Mouse (Mus musculus): ENCODE data around the gene Dag1. TPM values are rescaled to one million over a fixed set of nuclear protein-coding genes. Genes with fewer than 3 reads are reported as not detected.

The Dag1 gene
- total RNA-seq, 1 experiment from 2014 or later = 146 TPM

DNA sequence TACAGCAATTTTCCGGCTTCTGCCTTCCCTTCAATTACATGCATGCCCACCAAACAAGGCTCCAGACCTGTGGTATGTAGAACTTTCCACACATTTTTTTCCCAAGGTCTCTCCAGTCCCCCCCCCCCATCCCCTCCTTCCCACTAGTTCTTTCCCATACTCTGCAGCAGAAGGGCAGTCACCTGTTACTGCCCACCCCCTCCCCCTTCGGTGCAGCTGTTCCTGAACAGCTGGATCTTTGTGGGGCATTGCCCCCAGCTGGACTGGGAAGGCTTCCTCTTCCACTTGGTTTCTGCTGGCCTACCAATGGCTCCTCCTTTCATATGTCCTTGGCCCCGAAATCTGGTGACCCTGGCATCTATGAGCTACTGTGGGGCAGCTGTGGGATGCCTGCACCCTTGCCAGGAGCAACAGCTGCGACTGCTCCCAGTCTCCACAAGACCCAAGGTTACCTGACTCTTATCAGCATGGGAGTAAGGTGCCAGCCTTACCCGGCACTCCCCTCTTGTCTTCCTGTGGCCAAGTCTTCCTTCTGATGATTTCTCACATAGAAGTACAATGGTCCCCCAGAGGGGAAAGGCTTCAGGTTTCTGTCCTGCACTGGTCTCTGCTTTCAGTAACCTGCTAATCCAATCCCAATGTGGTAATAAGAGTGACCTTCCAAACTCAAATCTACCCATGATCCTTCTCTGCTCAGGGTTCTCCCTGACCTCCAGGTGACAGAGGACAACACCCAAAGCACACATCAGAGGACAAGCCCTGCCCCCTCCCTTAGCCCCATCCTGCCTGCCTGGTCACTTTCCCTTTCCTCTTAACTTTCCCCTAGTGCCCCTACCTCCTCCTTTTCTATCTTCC is 10.9 kb upstream of the Dag1 start:
- peak; percentile 51 for DNase-seq

DNA sequence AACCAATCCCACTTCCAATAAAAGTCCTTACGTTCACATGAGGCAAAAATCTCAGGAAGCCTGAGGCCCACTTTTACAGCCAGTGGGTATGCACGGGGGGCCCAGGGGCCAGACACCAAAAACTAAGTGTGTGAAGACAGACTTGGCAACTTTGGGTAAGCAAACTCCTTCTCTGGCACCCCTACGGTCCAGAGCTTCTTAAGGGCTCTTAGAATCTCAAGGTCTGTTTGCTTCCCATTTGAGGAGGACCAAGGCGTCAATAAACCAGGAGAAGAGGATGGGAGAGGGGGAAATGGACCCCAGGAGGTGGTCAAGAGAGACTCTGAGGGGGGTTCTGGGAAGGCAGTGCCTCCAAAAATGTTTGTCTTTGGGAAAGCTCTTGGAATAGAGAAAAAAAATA is 9.7 kb upstream of the Dag1 start:
- no peak for DNase-seq

DNA sequence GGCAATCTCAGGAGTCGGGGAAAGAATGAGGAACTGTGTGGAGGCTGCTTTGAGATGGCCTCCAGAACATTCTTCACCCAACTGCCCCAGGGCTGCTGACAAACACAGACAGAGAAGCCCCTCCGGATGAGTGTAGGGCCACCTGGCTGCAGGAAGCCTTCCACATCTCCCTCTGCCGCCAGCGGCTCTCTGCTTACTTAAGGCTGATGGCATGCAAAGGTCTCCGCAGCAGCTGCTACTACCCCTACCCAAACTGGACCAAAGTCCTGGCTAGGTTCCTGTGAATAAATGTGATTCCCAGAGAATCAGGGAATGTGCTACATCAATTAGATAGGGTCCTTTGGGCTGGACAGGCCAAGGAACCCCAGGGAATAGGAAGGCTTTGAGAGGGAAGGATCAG is 8.9 kb upstream of the Dag1 start:
- no peak for DNase-seq

DNA sequence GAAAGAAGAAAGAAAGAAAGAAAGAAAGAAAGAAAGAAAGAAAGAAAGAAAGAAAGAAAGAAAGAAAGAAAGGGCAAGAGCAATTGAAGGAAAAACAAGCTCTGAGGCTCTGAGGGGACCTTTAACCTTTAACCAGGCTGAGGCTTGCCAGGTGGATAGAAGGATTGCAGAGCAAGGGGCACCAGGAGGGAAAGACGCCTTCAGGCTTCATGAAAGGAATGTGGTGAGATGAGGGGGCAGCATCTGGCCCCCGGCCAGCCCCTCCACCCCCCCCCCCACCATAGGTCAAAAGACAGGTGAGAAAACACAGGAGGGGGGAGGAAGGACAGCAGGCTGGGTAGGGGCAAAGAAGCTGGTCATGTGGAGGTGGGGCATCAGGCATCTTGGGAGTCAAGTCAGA is 8.2 kb upstream of the Dag1 start:
- no peak for DNase-seq

DNA sequence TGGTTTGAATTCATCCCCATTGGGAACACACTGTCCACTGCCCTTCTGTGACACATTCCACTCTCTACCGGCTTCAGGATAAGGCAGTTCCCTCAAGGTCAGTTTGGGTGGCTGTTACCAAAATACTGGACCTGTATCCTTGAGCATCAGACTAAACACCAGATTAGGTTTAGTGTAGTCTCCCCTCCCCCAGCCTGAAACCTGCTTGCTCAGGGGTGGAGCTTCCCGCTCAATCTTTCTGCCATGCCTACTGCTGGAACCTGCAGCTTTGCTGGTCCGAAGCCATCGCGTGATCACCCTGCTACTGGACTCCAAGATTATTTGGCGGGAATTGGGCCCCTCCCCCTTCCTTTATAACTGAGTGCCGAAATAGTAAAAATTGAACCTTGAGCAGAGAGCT is 4.9 kb upstream of the Dag1 start:
- peak; percentile 21 for DNase-seq

DNA sequence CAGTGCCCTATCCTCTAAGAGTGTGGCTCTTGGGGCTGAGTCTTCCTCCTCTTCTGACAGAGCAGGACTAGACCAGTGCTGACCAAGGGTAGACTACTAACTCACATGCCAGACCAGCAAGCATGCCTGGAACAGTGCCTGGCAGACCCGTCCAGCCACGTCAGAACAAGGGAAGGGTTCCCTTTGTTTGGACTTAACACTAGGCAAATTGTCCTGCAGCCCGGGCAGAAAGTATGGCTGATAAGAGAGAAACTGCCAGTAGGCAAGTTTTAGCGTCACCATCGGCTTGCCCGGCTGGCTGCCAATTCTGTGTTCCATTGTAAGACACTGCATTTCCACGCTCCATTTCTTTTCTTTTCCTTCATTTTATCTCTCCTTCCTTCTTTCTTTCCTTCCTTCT is 3.9 kb upstream of the Dag1 start:
- no peak for DNase-seq

DNA sequence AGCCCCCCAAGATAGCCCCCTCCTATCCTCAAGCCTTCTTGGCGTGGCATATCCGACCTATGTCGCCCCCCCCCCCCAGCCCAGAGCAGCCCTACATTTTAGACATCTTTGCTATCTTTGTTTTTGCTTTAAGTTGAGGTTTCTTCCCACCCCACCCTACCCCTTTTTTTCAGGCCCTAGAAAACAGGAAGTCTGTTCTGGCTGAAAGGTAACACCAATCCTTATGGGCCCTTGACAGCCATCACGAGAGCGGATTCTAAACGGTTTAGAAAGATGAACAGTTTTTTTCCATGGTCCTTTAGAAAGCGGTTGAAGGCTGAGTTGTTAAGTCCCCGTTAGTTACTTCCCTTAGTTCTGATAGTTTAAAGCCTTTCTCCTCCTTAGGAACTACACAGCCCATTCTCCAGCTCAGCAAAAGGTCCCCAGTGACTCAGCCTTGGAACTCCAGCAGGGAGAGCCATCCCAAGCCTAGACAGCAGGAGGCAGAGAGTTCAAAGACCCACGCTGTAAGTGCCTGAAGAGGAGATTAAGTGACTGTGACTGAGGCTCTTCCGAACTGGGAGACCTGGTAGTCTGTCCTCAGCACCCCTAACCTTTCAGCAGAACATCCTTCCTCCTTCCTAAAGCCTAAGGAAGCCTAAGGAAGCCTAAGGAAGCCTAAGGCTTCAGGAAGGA is 2.6 kb upstream of the Dag1 start:
- DNase-seq = no peak

DNA sequence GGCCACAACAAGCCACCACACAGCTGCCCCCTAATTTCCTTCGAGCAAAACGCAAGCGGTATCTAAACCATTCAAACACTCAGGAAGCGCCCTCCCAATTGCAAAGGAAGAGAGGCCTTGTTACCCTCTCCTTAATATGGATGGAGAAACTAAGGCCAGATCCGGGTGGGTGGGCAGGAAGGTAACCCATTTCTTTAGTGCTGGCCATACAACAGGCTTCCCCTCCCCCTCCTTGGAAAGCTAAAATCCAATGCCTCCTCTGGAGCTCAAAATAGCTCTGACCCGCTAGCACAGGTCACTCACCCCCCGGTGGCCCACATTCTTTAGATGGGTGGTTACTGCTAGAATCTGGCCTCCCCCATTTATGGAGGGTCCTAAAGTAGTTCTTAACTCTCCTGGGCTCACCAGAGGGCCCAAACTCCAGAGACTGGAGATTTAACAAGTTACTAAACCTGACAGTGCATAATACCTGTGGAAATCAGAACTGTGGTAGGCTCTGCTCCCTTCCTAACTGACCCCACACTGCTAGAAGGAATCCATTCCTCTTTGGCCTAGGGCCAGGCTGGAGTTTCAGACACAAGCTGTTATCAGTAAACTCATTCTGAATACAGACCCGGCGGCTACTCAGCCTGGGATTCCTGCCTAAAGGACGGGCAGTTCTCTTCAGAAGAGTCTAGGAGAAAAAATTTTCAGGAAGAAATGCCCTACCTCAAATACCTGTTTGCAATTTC is 598 bp upstream of the Dag1 start:
- DNase-seq = peak; percentile 42

DNA sequence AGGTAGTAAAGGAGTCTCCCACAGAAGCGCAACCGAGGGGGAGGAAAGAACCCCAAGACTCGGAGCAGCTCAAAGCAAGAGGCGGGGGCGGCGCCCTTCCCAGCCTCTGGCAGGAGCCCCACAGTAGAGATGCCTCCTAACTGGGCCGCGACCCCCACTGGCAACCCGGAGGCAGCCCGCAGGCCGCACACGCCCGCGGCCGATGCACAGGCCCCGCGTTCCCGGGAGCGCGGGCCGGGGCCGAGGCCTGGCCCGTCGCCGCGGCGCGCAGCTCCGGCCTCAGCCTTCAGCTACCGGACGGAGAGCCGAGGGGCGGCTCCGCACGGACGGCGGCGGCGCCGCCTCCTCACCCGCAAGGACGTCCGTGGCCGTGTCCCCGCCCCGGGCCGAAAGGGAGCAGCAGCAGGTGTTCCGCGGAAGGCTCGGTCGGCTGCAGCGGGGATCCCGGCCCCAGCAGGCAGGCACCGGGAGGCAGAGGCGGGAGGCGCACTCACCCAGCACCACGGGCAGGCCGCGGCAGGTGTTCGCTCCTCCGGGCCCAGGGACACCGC is 552 bp downstream of the Dag1 start:
- DNase-seq = peak; percentile 68

DNA sequence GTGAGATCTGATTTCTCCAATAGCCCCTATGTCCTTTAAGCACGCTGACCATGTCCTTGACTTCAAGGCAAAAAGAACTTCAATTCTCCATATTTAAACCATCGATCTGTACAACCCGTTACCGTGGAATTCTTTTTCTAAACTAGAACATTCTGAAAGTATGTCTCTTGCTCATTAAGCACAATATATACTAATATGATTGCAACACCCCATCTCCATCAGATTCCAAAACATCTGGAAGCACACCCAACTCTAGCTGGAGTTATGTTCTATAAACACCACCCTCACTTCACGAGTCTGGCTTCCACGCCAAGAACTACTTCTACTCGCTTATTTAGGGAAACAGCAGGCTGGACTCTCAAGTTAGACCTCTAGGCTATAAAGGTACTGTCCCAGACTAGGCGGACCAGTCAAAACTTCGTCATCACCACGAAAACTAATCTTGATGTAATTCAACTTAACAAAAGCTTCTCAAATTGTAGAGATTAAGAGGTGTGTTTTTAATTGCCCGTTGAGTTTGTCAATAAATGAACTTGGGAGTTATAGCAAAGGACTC is 1.2 kb downstream of the Dag1 start:
- DNase-seq = no peak

DNA sequence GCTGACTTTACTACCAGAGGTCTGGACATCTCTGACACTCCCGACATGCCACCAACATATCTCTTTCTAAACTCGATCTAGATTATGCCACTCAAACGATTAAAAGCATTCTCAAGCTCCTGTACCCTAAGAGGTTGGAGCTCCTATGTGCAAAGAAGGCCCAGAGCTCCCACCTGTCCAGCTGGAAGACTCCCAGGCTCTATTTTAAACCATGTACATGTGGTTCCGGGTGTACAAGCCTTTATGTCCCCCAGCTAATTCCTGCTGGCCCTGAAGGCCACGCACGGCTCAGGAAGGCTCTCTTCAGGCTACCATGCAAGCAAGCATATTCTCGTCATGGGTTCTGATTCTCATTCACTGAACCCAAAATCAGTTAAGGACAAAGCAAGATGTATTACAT is 1.9 kb downstream of the Dag1 start:
- DNase-seq = no peak

DNA sequence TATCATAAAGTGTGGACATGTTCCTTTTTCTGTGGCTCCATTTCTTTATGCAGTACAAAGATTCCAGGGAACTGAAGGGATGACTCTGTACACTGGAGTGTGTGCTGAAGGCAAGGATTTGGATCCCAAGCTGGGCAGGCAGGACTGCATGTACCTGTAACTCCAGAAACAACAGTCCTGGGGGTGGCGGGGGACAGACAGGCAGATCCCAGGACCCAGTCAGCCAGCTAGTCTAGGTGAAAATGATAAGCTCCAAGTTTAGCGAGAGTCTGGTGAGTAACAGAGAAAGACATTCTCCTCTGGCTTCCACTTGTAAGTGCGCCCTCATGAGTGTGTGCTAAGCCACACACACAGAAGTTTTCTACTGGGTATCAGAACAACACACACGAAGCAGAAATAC is 3.2 kb downstream of the Dag1 start:
- DNase-seq = no peak

DNA sequence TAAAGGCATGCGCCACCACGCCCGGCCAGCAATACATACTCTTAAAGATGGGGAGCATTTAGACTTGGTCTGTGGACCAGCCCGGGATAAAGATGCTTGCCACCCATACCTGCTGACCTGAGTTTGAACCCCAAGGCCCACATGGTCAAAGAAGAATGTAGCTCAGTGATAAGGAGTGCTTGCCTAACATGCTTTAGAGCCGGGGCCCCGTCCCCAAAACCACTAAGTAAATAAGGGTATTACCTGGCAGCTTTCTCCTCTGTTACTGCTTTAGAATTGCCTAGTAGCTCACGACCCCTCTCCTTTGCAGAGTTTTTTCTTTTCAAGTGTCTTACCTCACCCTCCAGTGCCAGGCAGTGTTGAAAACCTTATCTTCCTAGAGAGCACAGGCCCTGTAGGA is 11.0 kb downstream of the Dag1 start:
- DNase-seq = no peak

DNA sequence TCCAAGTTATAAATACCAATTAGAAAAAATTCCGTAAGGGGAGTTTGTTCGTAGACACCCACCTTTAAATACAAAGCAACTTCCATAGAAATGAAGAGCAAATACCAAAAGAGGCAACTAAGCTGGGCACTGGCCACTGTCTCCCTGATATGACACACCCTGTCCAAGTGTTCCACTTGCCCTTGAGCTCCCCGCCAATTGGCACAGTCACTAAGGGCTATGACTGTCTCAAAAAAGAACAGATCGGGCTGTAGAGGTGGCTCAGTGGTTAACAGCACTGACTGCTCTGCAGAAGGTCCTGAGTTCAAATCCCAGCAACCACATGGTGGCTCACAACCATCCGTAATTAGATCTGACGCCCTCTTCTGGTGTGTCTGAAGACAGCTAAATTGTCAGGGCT is 11.9 kb downstream of the Dag1 start:
- peak; percentile 61 for DNase-seq

DNA sequence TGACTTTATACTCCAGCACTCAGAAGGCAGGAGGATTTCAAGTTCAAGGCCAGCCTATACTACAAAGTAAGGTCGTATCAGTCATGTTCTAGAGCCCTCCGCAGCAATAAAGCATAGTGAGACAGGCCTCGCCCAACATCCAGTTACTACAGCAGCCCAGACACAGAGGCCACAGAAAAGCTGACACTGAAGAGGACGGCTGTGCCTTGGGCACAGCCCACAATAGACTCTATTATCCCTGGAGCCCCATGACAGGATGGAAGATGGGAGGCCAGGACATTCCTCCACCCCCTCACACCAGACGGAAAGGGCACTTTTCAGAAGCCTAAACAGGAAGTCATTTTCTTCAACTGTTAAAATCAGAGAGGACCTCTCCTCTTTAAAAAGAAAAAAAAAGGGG is 14.8 kb downstream of the Dag1 start:
- DNase-seq = no peak

DNA sequence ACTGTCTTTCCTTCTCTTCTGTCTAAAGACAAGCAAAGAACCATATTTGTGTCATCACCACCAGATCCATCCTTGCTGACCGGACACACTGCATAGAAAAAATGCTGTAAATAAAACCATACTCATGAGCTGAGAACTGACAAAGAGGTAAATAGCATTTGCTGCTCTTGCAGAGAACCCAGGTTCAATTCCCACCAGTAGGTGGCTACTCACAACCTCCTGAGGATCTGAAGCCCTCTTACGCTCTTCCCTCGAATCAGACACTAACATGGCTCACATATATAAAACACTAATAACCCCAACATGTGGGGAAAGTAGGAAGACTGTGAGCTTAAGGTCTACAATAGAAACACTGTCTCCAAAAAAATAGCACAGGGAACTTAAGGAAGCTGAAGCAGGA is 18.8 kb downstream of the Dag1 start:
- no peak for DNase-seq

DNA sequence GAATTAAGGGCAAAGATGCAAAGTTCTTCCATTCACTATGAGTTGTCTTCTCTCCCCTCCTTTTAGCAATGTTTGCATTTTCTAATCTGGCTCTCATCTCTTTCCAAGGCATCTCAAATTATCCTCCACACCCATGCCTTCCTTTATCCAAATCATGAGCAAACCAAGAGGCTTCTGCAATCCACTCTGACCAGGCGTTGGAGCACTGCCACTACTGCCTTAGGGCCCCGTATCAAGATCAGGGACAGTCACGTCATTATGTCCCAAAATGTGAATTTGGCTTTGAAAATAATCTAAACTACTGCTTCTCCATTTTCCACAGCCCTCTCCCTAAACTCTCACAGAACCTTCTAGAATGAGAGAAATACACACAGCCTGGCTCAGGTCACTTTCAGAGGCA is 19.2 kb downstream of the Dag1 start:
- no peak for DNase-seq

DNA sequence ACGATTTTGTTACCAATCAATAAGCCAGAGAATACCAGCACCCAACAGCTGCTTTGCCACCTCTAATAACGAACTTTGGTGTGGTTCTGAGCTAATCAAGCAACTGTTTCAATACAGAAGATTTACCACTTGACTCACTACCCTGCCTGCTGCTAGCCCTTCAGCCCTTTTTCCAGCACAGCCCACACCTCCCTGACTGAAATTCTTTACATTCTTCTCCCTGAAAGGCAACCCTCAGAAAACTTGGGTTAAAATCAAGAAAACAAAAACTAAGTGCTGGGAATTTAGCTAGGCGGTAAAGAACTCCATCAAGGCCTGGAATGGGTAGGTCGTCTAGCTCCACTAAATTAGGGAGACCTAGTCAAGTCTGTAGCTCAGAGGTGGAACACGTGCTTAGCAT is 23.8 kb downstream of the Dag1 start:
- no peak for DNase-seq

DNA sequence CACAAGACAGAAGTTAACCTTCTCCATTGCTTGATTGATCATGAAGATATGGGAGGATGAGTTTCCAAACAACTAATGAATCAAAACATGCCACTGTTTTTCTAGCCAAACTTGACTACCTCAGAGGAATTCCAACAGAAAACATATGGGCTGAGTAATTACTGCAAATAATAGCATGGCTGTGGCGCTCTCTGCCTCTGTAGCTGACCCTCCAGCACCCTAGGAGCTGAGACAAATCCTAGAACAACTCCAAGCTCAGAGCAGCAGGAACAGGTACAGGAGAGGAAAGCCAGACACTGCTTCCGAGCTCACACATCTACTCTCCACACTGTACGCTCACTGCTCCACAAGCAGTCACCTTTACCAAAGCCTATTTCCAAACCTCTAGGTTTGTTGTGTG is 24.9 kb downstream of the Dag1 start:
- DNase-seq = no peak

DNA sequence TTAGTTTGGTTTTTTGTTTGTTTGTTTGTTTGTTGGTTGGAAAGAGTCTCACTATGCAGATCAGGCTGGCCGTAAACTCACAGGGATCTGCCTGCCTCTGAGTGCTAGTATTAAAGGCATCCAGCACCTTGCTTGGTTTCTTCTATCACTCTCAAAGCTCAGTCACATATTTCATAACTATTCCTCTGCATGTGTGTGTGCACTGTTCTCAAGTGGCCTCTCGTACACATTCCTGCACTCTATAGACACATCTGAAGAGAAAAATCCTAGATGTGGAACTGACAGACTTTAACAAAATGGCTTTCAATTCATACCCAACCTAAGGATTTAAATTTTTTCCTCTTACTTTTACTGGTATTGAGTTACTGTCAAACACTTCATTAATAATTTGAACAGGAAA is 25.4 kb downstream of the Dag1 start:
- DNase-seq = no peak

DNA sequence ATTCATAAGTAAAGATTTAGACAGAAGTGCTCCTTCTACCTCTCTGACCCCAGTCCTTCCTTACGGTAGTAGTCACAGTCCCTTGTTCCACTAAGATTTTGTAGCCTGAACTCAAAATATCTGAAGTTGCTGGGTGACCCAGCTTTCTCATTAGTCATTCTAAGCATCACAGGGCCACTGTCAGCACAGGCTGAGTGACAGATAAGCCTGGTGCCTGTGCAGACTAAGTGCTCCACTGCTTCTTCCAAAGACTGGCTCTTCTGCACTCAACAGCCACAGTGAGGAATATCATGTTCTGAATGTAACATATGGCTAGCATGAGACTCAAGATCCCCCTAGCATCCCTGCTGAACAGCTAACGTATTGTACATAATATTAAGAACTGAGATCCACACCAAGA is 29.1 kb downstream of the Dag1 start:
- DNase-seq = no peak

DNA sequence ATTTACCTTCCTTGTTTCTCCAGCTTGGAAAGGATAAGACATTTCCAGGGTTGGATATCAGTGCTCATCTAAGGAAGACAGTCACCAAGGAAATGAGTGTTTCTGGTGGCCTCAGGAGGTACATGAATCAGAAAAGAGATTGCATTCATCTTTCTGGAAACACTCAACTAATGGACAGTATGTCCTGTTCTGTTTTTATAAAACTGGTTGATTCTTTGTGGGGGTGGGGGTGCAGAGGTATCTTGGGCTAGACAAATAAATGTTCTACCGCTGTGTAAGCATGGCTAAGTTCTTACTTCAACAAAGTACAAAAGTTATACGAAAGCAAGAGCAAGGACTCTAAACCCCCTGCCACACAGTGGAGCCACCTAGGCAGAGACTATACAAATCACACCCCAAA is 30.9 kb downstream of the Dag1 start:
- no peak for DNase-seq
